Mouse (Mus musculus) gastrocnemius, postnatal 10 days (tissue): Measurements from ENCODE around the gene Pml. TPM values are rescaled to one million over a fixed set of nuclear protein-coding genes. Genes with fewer than 3 reads are reported as not detected.

Experiments
- DNase-seq: peaks from one replicate; pipeline ENCODE4 v3.0.0; 2021; ENCODE audit warnings: mixed read lengths
- long read RNA-seq, 2 experiments: library from polyadenylated mRNA; stranded (forward); transcript quantifications; one replicate each; pipeline ENCODE4 v2.0.0; 2021
- total RNA-seq, 2 experiments: library from RNA; stranded (reverse); gene quantifications; 2 replicates each; pipeline ENCODE4 v1.2.3; 2021

The Pml gene
- 10 to 100 TPM in 1 of 2 experiments, 1 to 10 TPM in 1; 7.3 to 12.6 TPM for total RNA-seq
- long read RNA-seq, experiment 1, full-length matches to known transcripts: 5 of 13 reads
- long read RNA-seq, experiment 1, partial matches to known transcripts: 0 of 13 reads
- long read RNA-seq, experiment 1, other reads (novel, unspliced or antisense): 8 of 13 reads
- long read RNA-seq, experiment 2, full-length matches to known transcripts: 1 of 6 reads
- long read RNA-seq, experiment 2, partial matches to known transcripts: 1 of 6 reads
- long read RNA-seq, experiment 2, other reads (novel, unspliced or antisense): 4 of 6 reads

- peak; percentile 65 for DNase-seq
Observed at GRCm38 (mm10) chr9:58249592-58250192, at the start of gene Pml. Gene Pml (minus strand): TSS chr9:58249786.

- DNase-seq: no peak
Observed at GRCm38 (mm10) chr9:58297961-58298477, 48.4 kb upstream of the Pml start.

GRCm38 (mm10) chr9:58297065-58297464 is 47.5 kb upstream of the Pml start:
- no peak for DNase-seq

GRCm38 (mm10) chr9:58295766-58296361 is 46.3 kb upstream of the Pml start:
- peak; percentile 73 for DNase-seq

GRCm38 (mm10) chr9:58295345-58295744 is 45.8 kb upstream of the Pml start:
- DNase-seq: no peak

- DNase-seq: no peak
Observed at GRCm38 (mm10) chr9:58294527-58294926, 44.9 kb upstream of the Pml start.

GRCm38 (mm10) chr9:58289901-58290300 is 40.3 kb upstream of the Pml start:
- no peak for DNase-seq

- DNase-seq: no peak
Observed at GRCm38 (mm10) chr9:58289090-58289489, 39.5 kb upstream of the Pml start.

GRCm38 (mm10) chr9:58283431-58283830 is 33.8 kb upstream of the Pml start:
- DNase-seq: no peak

- DNase-seq: peak; percentile 46
Observed at GRCm38 (mm10) chr9:58281597-58281996, 32.0 kb upstream of the Pml start.

GRCm38 (mm10) chr9:58280259-58281109 is 30.9 kb upstream of the Pml start:
- peak; percentile 52 for DNase-seq

- DNase-seq: no peak
Observed at GRCm38 (mm10) chr9:58279780-58280179, 30.2 kb upstream of the Pml start.

- no peak for DNase-seq
Observed at GRCm38 (mm10) chr9:58278821-58279723, 29.5 kb upstream of the Pml start.

- DNase-seq: no peak
Observed at GRCm38 (mm10) chr9:58278313-58278712, 28.7 kb upstream of the Pml start.

GRCm38 (mm10) chr9:58276346-58276745 is 26.8 kb upstream of the Pml start:
- DNase-seq: no peak

- no peak for DNase-seq
Observed at GRCm38 (mm10) chr9:58275797-58276196, 26.2 kb upstream of the Pml start.

- DNase-seq: peak; percentile 24
Observed at GRCm38 (mm10) chr9:58275115-58275774, 25.7 kb upstream of the Pml start.

GRCm38 (mm10) chr9:58274626-58275025 is 25.0 kb upstream of the Pml start:
- no peak for DNase-seq

- DNase-seq: no peak
Observed at GRCm38 (mm10) chr9:58274101-58274604, 24.6 kb upstream of the Pml start.

- no peak for DNase-seq
Observed at GRCm38 (mm10) chr9:58272855-58273254, 23.3 kb upstream of the Pml start.
